Mouse (Mus musculus) B cell, adult 2 months (primary cell): ENCODE measurements at regions not wholly inside any gene's neighbourhood (a gene's known extent, or its start where the extent isn't known, plus 50 kb on each side); places are given as distances from the start of the nearest gene placed in this dataset.
A peak's percentile ranks its signal among the peaks of the same experiment; 100 is the strongest.

Source experiments
- DNase-seq, 2 experiments: peaks; one replicate each; pipeline ENCODE4 v3.0.0; 2022

DNA sequence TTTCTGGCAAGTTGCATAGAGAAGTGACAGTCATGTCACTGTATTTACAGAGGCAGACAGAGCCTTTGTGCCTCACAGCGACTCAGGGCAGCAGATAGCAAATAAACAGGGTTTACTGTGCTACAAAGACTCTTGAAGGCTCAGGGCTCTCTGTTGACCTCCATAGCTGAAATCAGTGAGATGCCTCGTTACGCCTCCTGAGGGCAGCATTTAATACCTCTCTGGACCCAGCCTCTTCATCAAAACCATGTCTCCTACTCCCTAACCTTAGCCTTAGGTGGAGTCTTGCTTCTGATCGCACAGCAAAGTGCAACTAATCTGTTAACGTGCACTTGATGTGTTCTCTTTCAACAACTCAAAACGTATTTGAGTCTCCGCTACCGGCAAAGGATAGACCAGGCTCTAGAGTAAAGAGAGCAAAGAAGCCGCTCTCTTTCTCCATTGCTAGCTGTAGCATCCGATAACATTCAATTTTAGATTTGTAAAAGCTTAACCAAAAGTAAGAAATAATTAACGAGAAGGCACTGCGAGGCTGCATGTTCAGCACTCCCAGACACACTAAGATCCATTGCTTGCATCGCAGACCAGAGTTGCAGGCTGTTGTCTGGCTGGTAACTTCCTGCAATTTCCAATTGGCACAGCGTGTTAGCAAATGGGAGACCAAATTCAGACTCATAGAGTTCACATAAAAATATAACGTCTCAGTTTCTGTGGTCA, 101.1 kb upstream of the Man2a1 start:
- DNase-seq, result peak; percentile 35 to 45

DNA sequence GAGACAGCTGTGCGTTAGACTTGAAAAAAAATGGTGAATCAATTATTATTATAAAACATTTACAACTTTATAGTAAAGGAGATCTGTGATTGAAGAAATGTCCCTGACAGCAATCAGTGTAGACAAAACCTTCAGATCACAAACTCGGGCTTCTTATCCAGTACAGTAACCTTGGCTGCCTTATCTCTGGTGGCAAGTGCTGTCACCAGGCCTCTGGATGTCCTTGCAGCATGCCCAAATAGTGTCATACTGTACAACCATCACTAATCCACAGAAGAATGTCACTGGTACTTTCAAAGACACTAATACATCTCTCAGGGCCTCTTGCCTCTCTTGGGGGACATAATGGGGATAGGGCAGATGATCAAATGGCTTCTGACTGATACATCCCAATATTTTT, 98.2 kb upstream of the Man2a1 start:
- DNase-seq, result no peak

DNA sequence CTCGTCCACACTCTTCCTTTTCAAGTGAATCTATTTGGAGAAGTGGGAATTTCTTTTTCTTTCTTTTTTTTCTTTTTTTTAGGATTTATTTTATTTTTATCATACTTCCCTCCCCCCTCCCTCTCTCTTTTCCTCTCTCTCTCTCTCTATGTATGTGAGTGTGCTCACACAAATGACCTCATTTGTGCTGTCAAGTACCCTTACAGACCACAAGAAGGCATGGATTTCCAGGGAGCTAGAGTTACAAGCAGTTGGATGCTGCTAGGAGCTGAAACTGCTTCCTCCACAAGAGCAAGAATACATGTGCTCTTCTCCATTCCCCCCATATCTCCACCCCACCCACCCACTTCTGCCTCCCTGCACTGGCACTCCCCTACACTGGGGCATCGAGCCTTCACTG, 94.6 kb upstream of the Man2a1 start:
- DNase-seq, result no peak

DNA sequence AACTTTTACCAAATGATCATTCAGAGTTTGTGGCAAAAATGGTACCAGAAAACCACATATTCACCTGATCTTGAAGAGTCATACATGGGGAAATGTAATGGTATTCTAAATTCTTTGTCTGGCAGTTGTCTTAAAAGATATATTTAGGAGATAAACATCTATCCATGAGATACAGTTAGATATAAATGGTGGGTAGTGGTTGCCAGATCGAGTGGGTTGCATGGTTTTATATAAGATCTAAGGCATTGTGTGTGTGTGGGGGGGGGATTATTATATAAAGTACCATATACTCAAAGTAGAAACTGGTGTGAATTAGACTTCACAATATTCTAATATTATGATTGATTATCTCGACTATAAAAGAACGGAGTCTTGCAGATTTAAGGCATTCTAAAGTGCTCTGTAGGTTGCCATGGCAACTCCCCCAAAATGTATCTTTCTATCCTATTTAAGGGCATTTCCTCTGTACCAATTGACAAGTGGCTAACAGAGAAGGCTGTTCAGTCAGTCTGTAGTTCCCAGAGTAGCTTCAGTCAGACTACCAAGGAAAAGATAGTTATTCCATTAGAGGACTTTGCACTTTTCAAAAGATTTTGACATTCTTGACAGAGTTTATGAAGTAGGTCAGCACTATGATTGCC, 89.3 kb upstream of the Man2a1 start:
- no peak for DNase-seq

DNA sequence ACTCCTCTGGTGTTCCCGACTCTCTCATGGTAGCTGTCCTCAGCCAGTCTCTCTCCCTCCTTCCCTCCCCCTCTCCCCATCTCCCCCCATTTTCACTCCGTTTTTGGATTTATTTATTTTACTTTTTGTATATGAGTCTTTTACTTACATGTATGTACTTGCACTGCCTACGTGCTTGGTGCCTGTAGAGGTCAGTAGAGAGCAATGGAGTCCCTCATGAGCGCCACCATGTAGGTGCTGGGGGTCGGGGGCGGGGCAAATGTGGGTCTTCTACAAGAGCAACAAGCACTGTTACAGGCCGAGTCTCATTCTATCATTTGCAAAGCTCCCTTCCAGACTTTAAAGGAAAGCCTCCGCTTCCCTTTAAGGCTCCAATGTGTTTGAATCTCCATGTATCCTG, 78.3 kb upstream of the Man2a1 start:
- peak; percentile 14 to 15 for DNase-seq

DNA sequence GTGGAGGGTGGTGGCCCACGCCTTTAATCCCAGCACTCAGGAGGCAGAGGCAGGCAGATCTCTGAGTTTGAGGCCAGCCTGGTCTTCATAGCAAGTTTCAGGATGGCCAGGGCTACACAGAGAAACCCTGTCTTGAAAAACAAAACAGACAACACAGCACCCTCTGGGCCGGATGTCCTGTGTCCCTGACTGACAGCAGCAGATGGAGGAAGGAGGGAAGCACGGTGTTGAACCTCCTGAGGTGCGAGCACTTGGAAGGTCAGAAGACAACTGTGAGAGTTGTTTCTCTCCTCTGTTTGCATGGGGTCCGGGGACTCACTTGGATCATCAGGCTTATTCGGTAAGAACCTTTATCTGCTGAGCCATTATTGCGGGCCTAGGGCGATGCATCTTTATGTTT, 76.6 kb upstream of the Man2a1 start:
- DNase-seq, result no peak

DNA sequence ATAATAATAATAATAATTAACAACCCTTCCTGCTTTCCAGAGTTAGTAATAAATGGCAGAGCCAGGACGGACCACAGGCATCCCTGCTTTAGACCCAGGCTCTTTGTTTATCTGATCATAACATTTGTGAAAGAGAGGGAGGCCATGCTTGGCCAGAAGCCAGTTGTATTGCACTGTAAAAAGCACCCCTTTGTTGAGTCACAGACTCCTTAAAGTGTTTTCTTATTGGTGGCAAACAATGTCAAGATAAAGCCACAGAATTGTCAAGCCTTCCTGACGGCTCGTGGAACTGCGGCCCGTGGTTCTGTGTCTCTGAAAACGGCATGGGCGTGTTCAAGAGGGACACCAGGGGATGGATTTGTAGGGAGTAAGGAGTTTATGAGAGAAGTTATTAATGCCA, 72.7 kb upstream of the Man2a1 start:
- no peak for DNase-seq

DNA sequence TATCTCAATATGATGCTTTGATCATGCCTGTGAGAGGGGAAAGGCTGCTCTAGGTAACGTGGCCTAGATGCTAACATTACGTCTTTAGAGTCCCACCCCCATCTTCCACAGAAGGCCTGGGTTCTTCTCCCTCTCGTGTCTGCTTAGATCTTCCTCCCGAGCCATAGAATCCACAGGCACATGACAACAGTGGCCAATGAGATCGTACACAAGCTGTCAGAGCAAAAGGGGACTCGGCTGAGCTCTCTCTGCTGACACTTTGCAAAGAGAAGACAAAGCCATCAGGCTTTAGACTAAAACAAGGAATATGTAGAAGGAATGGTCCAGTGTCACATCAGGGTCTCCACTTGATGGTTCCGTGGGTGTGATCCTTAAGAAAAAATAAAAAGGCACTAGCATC, 72.1 kb upstream of the Man2a1 start:
- no peak for DNase-seq

DNA sequence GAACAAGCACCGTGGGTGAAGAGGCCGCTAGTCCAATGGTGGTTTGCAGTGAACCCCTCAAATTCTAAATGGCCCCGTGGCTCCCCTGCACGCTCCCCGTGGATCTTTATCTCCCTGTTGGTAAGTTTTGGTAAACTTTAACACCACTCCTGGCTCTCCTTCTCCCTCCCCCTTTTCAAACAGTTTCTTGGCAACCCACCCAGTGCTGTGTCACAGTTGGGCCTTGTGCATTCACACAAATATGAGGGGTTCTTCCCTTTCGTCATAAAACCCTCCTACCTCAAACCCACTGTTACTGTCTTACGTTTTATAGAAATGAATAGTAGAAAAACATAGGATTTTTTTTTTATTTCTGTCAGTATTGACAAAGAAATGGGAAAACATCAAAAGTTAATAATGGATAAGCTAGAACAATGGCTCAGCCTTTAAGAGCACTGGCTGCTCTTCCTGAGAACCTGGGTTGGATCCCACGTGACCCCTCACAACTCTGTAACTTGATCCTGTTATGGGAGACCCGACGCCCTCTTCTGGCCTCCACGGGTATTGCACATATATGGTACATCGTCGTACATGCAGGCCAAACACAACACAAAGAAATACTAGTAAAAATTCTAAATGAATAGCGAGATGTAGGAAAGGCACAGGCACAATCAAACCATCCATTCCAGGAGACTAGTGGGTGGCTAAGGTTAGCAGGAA, 71.1 kb upstream of the Man2a1 start:
- DNase-seq, result peak; percentile 15 to 18

DNA sequence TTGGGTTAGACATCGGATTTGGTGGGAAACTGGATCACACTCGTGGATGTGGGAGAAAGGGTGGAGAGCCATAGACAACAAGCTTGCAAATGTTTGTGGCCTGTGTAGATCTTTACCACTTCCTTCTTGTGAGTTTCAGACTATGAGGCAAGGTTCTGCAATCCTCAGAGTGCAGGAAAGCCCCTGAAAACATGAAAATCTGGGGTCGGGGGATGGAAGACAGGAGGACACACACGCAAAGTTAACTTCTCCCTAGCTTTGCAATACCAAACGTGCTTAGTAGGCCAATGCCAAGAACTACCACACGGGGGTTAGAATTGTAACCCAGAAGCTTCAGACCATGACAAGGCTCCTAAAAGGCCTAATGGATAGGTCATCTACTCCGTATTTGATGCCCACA, 69.4 kb upstream of the Man2a1 start:
- peak; percentile 50 to 57 for DNase-seq

DNA sequence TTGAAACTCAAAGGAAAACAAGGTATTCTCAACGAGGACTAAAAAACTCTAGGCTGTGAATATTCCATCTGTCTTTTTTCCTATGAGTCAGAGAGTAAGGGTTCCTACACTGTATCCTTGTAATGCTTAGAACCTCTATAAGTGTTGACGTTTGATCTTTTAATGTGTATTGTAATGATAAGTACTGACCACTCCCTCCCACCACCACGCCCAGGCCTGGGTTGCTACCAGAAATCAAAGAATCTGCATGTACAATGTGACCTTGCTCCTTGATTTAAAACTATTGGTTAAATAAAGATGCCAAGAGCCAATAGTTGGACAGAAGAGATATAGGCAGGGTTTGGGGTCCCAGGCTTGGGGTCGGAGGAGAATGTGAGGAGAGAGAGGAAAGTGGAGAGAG, 66.2 kb upstream of the Man2a1 start:
- no peak for DNase-seq

DNA sequence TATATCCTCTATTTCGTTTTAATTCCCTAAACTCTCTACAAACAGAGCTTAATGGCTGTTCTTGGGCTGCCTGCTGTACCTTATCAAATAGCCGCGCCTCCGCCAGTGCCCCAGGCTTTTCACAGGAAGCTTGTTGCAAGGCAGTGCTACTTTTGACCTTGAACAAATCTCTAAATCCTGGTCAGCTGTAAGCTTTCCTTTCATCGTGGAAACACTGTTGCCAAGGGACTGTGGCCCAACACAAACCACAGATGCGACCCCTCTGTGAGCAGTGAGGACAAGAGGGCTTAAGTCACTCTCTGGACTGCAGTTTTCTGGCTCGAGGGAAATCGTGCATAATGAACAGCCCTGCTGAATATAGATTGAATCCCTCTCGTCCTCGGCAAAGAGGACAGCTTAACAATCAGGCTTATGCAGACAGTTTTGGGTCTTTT, 62.0 kb upstream of the Man2a1 start:
- no peak for DNase-seq

DNA sequence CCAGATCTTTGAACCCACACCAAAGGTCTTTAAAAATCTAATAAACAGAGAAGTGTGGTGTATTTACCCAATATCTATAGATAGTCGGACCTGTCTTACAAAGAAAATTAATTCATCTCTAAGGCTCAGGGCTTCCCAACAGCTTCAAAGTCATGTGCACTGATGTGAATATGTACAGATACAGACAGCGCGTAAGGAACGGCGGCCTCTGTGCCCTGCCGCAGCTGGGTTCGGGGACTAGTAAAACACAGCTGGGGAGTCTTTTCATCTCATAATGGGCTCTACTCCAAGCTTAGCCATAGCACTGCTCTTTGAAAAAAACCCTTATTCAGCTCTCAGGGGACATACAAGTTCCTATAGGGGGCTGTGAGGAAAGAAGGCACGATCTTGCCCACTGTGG, 60.1 kb upstream of the Man2a1 start:
- DNase-seq, result no peak

DNA sequence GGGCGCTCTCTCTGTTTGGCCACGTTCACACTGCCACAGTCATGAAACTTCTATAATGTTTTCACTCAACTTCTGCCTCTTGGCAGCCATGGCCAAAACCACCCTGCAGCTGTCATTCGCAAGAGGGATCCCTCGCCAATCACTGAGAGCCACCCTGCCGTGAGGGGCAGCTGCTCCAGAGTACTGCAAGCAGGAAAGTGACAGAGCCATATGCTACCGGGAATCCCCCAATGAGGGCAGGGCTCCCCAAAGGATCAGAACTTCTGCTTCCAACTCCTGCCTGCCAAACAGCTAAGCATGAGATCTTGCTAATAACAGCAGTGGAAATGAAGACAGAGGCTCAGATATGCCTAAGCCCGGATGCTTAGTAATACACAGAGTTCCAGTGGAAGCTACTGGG, 52.0 kb upstream of the Man2a1 start:
- DNase-seq, result no peak

DNA sequence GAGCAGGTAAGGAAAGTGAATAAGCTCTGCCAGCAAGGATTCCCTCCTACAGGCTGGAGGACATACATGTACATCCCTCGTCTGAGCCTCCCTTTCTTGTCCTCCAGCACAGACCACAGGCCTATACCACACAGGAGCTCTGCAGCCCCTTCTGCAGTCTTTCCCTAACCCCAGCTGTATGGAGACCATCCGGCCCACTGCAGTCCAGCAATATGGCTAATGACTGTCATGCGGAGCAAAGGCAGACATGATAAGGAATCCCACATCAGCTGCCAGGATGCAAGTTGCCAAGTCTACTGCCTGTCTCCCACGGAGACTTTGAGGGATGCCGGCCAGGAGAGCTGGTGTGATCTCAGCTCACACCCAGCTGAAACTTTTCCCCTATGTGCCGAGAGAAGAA, 50.5 kb upstream of the Man2a1 start:
- no peak for DNase-seq
